Mouse (Mus musculus) kidney, adult 11 months (tissue): ENCODE data around the gene Gm10358.
"Not testable (repeated sequence)": the region's sequence is repeated elsewhere in the genome, so short reads cannot be mapped to it uniquely, and the experiment has no call there.

Experiments used
- DNase-seq: peaks from one replicate; pipeline ENCODE4 v3.0.0; 2022

Gene Gm10358

DNA sequence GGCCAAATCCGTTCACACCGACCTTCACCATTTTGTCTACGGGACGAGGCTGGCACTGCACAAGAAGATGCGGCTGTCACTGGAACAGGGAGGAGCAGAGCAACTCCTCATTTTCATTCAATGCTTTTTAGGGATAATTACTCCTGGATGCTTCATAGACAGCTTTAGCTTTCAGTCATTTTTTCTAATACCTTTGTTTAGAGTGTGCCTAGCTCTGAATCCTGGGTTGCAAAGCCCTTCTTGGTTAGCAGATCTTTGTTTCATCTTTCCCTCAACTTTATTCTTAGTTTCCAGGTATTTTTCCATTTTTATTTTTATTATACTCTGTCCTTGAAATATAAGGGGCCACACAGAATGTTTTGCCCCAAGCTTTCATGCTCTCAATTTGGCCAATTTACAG is at the start of gene Gm10358:
Gm10358 (minus strand) TSS at position 101 of the 400 bp plus-strand sequence.
- no peak for DNase-seq

DNA sequence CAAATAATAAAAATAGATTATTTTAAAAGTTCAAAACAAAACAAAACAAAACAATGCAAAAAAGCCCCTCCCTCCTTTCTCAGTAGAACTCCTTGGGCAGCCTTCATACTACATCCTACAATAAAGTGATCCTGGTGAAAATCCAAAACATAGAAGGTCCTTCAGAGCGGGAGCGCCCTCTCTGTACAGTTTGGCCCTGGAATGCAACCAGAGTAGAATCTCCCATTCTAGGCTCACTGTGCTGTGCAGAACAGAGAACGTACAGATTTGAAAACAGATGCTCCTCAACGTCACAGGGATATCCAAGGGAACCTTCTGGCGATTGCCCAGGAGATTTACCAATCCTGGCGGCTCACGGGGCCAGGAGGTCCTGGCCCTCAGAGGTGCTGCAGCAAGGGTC is 42.0 kb upstream of the Gm10358 start, which contains the start of gene Iqcm:
Iqcm (plus strand) TSS at position 301 of the 400 bp plus-strand sequence.
- DNase-seq = no peak

DNA sequence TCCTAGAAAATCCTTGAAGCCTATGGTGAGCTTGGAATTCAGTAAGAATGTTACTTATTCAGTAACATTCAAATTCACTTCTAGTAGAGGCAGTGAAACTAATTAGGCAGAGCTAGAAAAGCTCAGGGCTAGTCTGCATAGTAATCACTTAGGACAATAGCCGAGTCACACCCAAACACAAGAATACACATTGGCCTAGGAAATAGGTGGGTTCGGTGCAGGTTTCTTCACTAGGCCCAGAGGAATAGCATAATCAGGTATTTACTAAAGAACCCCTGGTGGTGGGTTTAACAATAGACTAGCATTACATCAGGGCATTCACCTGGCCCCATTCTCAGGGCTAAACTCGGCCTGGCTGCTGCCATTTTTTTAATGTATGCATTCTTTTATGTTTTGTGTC is 9.3 kb upstream of the Gm10358 start:
- DNase-seq = not testable (repeated sequence)

DNA sequence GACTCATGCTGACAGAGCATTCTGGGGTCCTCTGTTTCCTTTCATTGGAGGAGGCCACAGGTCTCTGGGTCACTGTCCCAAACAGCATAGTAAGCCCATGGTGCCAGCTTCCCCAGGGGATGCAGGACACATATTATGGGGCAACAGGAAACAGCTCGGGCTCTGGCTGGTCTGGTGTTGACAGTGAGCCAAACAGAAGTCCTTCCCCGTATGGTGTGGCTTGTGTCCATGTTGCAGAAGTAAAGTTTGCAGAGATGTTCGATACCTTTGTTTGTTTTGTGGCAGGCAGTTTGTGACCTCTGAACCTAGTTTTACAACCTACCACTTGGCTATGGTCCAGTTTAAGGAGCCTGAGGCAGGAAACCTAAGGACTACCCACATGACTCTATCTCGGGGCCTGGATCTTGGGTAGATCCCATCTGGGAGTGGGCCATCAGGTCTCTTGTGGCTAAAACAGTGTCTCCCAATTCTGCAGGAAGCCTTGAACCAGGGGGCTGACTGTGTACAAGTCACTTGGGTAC is 21.6 kb downstream of the Gm10358 start:
- DNase-seq = no peak

DNA sequence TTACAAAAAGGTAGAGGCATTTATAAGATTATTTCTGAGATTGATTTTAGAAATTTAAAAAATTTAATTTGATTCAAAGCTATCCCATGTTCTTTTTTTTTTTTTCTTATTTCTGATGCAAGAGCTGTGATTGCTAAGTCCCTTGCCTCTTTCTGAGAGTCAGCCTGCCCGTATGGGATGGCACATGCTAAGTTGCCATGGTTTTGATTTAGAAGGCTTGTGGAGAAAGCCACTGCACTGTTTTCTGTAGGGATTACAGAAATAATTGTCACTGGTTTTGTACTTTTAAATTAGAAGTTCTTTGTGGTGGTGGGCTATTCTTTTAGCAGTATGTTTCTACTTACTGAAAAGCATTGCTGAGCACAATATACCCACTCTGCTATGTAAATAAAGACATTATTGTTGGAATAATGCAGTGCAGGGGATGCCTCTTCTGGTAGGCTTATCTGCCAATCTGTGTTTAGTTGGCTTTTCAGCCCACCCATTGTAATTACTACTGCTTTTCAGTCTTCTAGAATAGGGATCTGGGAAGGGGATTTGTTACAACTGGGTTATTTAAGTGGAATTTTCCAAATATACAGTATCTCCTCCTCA is 30.8 kb downstream of the Gm10358 start:
- no peak for DNase-seq

DNA sequence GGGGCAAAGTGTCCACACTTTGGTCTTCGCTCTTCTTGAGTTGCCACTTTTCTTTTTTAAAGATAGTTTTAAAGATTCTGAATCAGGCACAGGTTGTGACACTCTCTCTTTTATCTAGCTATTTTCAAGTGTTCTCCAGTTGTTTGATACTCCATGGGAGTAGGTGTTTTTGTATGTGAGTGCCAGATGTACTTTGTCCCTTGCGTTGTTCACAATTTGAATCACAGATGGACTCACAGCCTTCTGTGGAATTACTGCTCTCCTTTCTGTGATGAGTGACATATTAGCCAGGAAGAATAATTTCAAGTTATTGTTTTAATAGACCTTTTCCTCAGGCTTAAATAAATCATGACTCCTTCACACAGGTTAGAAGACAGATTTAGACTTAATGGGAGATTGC is 34.4 kb downstream of the Gm10358 start:
- DNase-seq = peak; percentile 18
